Mouse (Mus musculus): ENCODE results near the gene Gng7. TPM values are rescaled to one million over a fixed set of nuclear protein-coding genes. Genes with fewer than 3 reads are reported as not detected.

The Gng7 gene
- total RNA-seq, 2 experiments from 2014 or later: 5.4 to 6.4 TPM

DNA sequence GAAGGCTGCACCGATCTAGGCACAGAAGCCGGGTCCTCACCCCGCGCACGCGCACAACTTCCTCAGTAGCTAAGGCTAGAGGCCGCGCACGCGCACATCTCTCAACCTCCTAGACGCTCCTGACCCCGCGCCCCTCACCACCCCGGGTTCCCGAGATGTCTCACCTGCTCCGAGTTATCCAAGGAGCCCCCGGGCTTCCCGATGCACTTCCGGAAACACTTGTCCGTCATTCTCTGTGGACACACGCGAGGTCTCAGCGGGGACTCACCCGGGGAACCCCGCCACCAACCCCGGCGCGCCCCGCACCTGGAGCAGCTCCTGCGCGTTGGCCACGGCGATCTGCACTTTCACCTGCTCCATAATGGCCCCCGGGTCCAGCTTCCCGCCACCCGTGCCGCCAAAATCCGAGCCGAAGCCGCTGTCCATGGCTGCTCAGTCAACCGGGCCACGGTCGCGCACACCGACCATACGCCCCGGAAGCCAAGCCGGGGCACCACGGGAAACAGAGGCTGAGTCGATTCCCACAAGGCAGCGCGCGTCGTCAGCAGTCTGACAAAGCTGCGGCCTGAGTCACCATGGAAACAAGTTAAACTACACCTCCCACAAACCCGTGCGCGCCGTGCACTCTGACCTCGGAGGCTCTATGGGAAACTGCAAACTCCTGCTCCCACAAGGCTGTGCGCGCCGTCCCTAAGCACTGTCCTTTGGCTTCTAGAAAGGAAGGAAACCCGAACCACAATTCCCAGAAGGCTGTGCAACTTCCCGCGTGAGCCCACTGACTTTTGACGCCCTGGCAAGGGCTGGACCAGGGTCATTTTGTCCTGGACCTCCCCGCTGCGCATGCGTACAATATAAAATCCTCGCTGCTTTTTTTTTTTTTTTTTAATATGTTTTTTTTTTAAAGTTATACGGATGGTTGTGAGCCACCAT is 114.2 kb downstream of the Gng7 start, which contains the start of gene Timm13:
TSS of gene Timm13 (minus strand) at position 652 of the 930 bp plus-strand sequence.
- DNase-seq: peak; percentile 97

DNA sequence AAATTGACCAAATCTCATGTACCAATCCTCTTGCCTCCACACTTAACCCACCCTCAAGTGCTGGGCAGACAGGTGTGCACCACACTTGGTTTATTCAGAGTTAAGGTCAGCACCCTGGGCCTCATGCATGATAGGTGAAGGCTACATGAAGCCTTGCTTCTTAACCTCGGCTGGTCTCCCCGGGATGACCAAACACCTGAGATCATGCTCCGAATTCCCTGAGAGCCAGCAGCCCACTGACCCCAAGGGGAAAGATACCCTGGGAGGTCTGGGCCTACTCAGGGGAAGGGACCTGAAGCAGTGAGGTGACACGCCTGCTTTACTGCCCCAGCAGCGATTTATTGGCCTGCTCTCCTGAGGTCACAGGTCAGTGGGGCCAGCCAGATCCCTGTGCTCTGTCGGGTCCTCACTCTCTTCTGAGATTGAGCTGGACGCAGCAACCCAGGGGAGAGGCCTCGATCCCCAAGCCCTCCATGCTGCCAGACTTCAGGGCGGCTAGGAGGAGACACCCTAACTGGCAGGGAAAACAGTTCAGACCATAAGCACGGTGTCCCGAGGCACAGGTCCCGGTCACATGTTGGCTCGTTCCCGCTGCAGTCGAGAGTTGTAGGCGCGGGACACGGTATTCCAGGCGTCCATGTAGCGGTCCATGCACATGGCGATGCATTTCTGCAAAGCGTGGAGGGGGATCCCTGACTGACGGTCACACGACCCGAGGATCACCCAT is 115.0 kb downstream of the Gng7 start:
- DNase-seq: no peak

DNA sequence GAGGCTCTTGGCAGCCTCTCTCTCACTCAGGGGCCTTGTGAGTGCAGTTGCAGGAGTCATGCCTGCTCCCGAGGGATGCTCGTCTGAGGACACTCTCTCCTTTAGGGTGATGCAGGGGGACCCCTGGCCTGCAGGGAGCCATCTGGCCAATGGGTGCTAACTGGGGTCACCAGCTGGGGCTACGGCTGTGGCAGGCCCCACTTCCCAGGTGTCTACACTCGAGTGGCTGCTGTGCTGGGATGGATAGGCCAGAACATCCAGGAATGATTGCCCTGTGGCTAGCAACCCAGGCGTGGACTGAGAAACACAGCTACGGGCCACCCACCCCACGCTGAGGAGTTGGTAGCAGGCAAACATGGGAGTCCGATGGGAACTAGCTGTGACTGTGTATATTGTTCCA is 115.7 kb downstream of the Gng7 start:
- no peak for DNase-seq

Other genes with a start within 250 kb of the Gng7 start
- 10 to 100 TPM; 45.2 to 50.5 TPM for gene Sf3a2, start 216.7 kb downstream of the Gng7 start, total RNA-seq (2021)
- gene Plekhj1, start 216.3 kb downstream of the Gng7 start, total RNA-seq (2021): 10 to 100 TPM; 50.0 to 63.2 TPM
- gene Amh, start 209.7 kb downstream of the Gng7 start, total RNA-seq (2021): under 1 TPM; 0.57 to 0.79 TPM
- 10 to 100 TPM in 1 of 2 experiments, 1 to 10 TPM in 1; 9.8 to 24.0 TPM for gene Jsrp1, start 201.4 kb downstream of the Gng7 start, total RNA-seq (2021)
- gene Oaz1, start 188.3 kb downstream of the Gng7 start, total RNA-seq (2021): 100 to 1,000 TPM; 700 to 820 TPM
- gene Lingo3, start 170.9 kb downstream of the Gng7 start, total RNA-seq (2021): 1 to 10 TPM in 1 of 2 experiments, under 1 TPM in 1; 0.99 to 1.5 TPM
- 10 to 100 TPM; 35.3 to 37.8 TPM for gene Lsm7, start 159.7 kb downstream of the Gng7 start, total RNA-seq (2021)
- gene Sppl2b, start 159.7 kb downstream of the Gng7 start, total RNA-seq (2021): 10 to 100 TPM; 25.3 to 39.8 TPM
- gene Tmprss9, start 143.1 kb downstream of the Gng7 start, total RNA-seq (2021): under 1 TPM; 0.09 to 0.12 TPM
- 100 to 1,000 TPM; 271 to 285 TPM for gene Timm13, start 114.0 kb downstream of the Gng7 start, total RNA-seq (2021)
- gene Lmnb2, start 96.7 kb downstream of the Gng7 start, total RNA-seq (2021): 10 to 100 TPM; 14.5 to 16.5 TPM
- 10 to 100 TPM; 11.7 to 44.5 TPM for gene Gadd45b, start 84.9 kb downstream of the Gng7 start, total RNA-seq (2021)
- 1 to 10 TPM; 2.8 to 3.4 TPM for gene Diras1, start 10.7 kb upstream of the Gng7 start, total RNA-seq (2021)
- 10 to 100 TPM; 28.5 to 32.8 TPM for gene Slc39a3, start 22.5 kb upstream of the Gng7 start, total RNA-seq (2021)
- 100 to 1,000 TPM; 190 to 191 TPM for gene Sgta, start 45.2 kb upstream of the Gng7 start, total RNA-seq (2021)
- gene Thop1, start 55.1 kb upstream of the Gng7 start, total RNA-seq (2021): 10 to 100 TPM; 31.8 to 42.4 TPM
- 10 to 100 TPM; 18.1 to 42.6 TPM for gene Creb3l3, start 83.9 kb upstream of the Gng7 start, total RNA-seq (2021)
- 100 to 1,000 TPM; 151 to 161 TPM for gene Map2k2, start 91.0 kb upstream of the Gng7 start, total RNA-seq (2021)
- 10 to 100 TPM; 61.1 to 66.6 TPM for gene Zbtb7a, start 120.3 kb upstream of the Gng7 start, total RNA-seq (2021)
- gene Pias4, start 153.0 kb upstream of the Gng7 start, total RNA-seq (2021): 10 to 100 TPM; 25.8 to 26.5 TPM
- gene Eef2, start 161.7 kb upstream of the Gng7 start, total RNA-seq (2021): 1,000 to 10,000 TPM; 1,466 to 1,521 TPM
- gene Dapk3, start 168.1 kb upstream of the Gng7 start, total RNA-seq (2021): 10 to 100 TPM; 55.3 to 55.6 TPM
- not detected for gene 4930442H23Rik, start 168.9 kb upstream of the Gng7 start, total RNA-seq (2021)
- 1 to 10 TPM in 1 of 2 experiments, under 1 TPM in 1; 0.15 to 4.9 TPM for gene Nmrk2, start 187.1 kb upstream of the Gng7 start, total RNA-seq (2021)
- gene Atcay, start 215.9 kb upstream of the Gng7 start, total RNA-seq (2021): 1 to 10 TPM; 2.5 to 4.6 TPM
- gene Zfr2, start 218.2 kb upstream of the Gng7 start, total RNA-seq (2021): 10 to 100 TPM in 1 of 2 experiments, 1 to 10 TPM in 1; 7.4 to 11.9 TPM
- 1 to 10 TPM; 1.8 to 2.1 TPM for gene Matk, start 238.0 kb upstream of the Gng7 start, total RNA-seq (2021)